Mouse (Mus musculus) activated CD4-positive, CD25-positive, alpha-beta regulatory T cell, adult 4 months (primary cell): ENCODE measurements at regions not wholly inside any gene's neighbourhood (a gene's known extent, or its start where the extent isn't known, plus 50 kb on each side); places are given as distances from the start of the nearest gene placed in this dataset.
A peak's percentile ranks its signal among the peaks of the same experiment; 100 is the strongest.

Experiments
- ATAC-seq: one replicate; pipeline ENCODE4 v1.8.0; 2017

DNA sequence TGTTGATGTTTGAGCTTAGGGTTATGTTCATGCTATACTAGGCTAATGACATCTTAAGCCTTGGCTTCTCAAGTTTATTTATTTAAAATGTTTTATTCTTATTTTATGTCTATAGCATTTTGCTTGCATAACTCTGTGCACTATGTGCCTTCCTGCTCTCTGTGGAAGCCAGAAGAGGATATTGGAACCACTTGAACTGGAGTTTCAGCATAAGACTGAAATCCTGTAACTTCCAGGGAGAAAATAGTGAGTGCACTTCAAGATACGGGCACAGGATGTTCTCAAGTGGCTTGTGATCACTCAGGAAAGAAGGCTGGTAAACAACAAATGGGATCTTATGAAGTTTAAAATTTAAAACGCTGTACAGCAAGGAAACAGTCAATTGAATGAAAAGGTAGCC is 257.0 kb upstream of the Gm10131 start:
- no peak for ATAC-seq

GRCm38 (mm10) chr8:34364446-34365035 is 253.0 kb upstream of the Gm10131 start:
- no peak for ATAC-seq

GRCm38 (mm10) chr8:34363679-34364078 is 252.1 kb upstream of the Gm10131 start:
- ATAC-seq: no peak

DNA sequence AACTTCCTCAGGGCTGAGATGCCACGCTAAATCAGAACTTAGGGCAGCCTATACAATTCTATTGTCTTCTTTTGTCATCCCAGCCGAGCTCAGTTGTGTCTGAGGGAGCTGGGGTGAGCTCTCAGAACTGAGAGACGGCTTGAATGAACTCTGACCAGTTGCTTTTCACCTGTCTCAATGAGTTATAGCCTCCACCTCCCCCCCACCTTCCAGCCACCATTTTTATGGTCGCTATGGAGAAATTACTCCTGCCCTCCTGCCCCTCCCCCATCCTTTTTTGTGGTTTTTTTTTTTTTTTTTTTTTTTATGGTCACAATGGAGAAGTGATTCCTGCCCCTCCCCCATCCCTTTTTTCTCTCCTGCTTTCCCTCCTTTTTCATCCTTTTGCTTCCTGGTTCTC is 251.6 kb upstream of the Gm10131 start:
- no peak for ATAC-seq

GRCm38 (mm10) chr8:34361377-34361776 is 249.8 kb upstream of the Gm10131 start:
- no peak for ATAC-seq

DNA sequence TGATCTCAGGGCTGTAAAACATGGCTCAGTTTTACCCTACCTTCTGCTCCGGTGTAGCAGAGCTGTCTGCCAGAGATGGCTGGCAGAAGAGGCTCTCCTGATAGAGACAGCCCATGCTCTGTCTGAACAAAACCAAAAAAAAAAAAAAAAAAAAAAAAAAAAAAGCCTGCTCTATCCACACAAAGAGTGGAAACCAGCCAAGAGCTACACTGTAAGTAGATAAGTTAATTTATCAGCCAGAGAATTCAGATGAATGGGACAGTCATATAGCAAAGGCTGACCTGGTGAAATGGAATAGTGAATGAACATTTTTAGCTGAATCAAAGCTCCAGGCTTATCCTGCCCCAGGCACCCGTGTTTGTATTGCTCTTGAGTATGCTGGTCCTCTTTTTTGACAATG is 248.2 kb upstream of the Gm10131 start:
- no peak for ATAC-seq

DNA sequence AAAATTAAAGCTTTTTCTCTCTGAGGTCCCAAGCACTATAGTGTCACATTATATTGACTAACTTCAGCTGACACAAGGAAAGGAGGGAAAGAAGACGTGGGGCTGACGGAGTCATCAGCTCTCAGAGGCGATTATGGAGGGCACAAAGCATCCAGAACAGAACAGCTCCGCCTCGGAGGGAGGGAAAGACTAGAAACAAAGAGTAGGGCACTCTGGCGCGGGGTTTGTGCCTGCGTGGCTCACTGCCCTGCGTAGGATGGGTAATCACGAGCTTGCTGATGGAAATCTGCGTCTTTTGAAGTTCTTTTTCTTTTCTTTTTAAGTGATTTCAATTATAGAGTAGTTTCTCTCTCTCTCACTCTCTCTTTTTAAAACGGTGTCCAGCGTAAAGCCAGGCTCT is 243.5 kb upstream of the Gm10131 start:
- ATAC-seq: no peak

- no peak for ATAC-seq
Measured at GRCm38 (mm10) chr8:34353140-34353855, 241.8 kb upstream of the Gm10131 start.

DNA sequence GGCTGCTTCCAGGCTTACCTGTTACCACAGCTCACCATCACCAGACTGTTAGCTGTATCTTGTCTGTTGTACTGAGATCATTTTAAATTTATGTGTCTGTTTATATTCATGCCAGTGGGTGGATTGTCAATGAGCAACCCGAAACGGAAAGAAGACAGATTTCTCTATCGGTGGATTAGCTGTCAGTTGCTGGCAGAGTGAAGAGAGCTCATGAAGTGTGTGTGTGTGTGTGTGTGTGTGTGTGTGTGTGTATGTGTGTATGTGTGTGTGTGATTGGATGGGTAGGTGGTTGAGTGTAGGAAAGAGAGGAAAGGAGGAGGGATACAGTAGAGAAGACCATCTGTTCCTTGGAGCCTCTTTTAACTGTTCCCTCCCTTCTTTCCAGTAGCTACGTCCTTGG is 223.3 kb upstream of the Gm10131 start:
- no peak for ATAC-seq

GRCm38 (mm10) chr8:34331673-34332072 is 220.1 kb upstream of the Gm10131 start:
- no peak for ATAC-seq

DNA sequence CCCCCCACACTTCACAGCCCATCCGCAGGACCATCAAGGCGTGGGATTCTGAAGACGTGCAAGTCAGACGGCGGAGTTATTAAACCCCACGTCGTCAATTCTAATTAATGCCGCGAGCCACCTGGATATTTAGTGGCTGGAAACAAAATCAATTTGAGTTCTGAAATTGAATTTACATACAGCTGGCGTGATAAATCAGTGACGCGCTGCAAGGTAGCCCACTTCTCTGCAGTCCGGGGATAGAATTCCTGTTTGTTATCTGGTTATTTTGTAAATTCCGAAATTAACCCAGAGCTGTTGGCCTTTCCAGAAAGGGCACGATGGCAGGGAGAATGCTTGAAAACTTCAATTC is 215.1 kb upstream of the Gm10131 start:
- ATAC-seq: no peak

GRCm38 (mm10) chr8:34325841-34326613 is 214.5 kb upstream of the Gm10131 start:
- ATAC-seq: no peak

DNA sequence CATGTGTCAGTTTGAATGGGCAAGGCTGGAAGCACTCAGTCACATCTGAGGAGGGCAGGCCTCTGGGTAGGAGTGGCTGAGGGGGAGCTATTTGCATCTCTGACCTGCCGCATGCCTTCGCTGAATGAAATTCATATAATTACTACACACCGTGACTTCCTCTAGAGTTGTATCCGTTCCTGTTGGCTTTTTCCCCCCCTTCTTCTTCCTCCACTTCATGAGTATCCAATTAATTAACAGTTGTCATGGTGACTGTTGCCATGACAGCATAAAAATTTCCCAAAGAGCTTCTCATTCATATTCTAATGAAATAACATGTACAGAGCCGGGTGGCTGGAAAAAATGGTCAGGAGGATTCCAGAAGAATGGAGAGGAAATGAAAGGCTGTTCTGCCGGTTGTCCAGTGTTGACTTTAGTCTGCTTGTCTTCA is 208.6 kb upstream of the Gm10131 start:
- no peak for ATAC-seq

DNA sequence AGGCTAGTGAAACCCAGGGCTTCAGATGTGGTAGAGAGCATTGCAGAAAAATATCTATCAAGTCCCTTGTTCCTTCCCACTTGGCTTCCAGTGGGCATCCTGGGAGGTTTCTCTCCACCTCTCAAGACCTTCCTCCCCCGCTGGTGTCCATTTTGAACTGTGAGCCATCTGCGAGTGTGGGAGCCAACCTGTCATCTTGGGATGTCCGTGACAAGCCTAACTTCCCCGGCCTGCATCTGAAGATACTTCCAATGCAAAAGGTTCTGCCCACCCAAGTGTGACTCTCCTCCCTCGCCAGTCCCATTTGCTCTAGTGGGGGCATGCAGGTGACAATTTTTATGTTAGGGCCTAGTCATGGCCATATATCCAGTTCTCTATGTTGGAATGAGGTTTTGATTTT is 208.2 kb upstream of the Gm10131 start:
- ATAC-seq: no peak

DNA sequence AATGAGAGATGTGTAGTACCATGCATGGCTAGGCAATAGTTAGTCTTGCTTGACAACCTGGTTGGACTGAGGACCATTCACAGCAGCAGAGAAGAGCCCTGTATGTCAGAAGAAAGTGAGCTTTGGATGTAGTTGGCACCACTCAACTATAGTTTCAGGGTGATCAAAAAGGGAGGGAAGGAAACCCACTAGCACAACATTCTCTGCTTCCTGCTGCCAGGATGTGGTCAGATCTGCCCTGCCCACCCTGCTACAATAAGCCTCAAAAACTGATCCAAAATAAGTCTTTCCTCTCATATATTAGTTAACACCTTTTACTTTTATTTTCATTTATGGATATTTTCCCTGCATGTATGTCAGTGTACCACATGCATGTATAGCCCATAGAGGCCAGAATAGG is 203.7 kb upstream of the Gm10131 start:
- peak; percentile 43 for ATAC-seq

GRCm38 (mm10) chr8:34305542-34306485 is 194.3 kb upstream of the Gm10131 start:
- ATAC-seq: no peak

DNA sequence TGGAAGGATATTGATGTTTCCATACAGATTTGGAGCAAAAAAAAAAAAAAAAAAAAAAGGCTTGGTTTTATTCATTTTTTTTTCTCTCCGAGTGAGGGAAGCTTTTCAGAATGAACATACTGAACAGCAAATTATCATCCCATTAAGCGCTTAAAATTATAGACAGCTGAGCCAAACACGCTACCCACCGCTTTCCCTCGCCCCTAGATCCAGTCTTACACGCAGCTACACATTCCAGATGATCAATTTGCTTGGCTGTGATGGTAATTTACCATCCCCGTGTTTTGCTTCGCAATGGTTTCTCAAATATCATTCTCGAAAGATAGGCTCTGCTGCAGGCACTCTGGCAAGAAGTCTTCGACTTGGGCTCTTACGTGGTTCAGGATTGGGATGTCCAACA is 192.3 kb upstream of the Gm10131 start:
- ATAC-seq: no peak

DNA sequence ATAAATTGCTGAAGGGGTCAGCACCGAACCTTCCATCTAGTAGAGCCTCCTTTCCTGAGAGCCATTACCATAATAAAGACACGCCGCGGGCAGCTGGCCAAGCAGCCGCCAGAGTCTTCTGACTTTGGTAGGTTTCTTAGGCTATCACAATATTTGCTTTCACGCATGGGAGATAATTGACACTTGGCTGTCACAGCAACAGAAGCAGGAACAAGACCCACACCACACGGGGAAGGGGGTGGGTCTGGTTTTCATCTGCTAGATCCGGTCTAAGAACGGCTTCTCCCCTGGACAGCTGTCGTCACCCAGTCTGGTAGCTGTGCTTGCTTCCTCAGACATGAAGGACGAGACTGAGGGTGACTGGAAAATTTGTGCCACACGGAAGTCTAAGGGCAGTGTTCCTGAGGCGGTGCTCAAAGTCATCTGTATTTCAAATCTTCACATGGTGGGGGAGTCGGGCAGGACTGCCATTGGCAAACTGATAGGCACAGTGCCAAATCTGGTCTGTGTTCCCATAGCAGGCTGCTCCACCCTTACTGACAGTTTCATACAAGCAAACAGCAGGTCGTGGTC is 188.9 kb upstream of the Gm10131 start:
- ATAC-seq: no peak

DNA sequence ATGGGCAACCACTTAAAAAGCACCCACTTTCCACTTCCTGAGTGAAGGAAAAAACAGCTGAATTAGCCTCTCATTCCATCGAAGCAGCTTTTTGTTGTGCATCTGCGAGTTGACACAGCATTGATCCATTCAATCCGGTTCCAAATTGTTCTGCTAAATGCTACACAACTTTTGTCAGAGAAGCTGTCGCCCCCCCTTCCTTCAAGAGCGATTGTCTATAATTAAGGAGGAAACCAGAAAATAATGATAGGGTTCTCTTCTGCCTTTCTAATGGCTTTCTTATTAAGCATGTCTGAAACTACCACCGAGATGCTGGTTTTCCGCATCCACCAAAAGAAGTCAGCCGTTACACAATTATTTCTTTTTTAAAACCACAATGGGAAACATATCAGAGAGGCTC is 183.2 kb upstream of the Gm10131 start:
- no peak for ATAC-seq

DNA sequence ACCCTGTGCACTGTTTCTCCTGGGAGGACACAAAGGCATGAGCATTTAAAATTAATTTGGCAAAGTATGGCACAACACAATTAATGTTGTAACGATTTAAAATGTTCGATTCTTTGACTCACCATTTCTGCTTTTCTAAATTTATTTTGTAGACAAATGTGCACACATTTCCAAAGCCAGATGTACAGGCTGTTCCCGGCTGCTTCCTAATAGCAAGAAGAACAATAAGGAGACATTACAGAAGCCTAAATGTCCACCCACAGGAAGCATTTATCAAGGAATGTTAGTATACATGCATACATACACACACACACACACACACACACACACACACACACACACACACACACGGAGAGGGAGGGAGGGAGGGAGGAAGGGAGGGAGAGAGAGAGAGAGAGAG is 179.1 kb upstream of the Gm10131 start:
- no peak for ATAC-seq

- no peak for ATAC-seq
Measured at GRCm38 (mm10) chr8:34287801-34288200, 176.3 kb upstream of the Gm10131 start.

- no peak for ATAC-seq
Measured at GRCm38 (mm10) chr8:34284576-34284975, 173.0 kb upstream of the Gm10131 start.

- ATAC-seq: no peak
Measured at GRCm38 (mm10) chr8:34280433-34280832, 168.9 kb upstream of the Gm10131 start.
